Mouse (Mus musculus) bone marrow, adult 2 months (tissue): ENCODE results near the gene Tceal9.
"Not testable (repeated sequence)": the region's sequence is repeated elsewhere in the genome, so short reads cannot be mapped to it uniquely, and the experiment has no call there.

Experiments used
- CTCF ChIP-seq: fragments of 200-500 bp; IDR thresholded peaks from 2 replicates; pipeline ENCODE4 v1.5.1; 2011; ENCODE audit warnings: low read length, control low read depth; ENCODE audit not compliant: control insufficient read depth, insufficient read depth
- POLR2A ChIP-seq: fragments of 200-500 bp; IDR thresholded peaks from 2 replicates; pipeline ENCODE4 v1.6.1; 2011; ENCODE audit warnings: low read depth, mild to moderate bottlenecking, control low read depth, low read length, borderline replicate concordance; ENCODE audit not compliant: control insufficient read depth

GRCm38 (mm10) chrX:136214729-136215677 lies 29.9 kb upstream of the Tceal9 start, which contains the start of the genes Tceal7 and Bex1:
- TF ChIP-seq POLR2A, CTCF: not testable (repeated sequence)
